Mouse (Mus musculus) gastrocnemius, postnatal 4 days (tissue): ENCODE results near the gene Hadh. TPM values are rescaled to one million over a fixed set of nuclear protein-coding genes. Genes with fewer than 3 reads are reported as not detected.

ENCODE experiments used
- total RNA-seq, 2 experiments: library from RNA; stranded (reverse); gene quantifications; 2 replicates each; pipeline ENCODE4 v1.2.3; 2021

Hadh gene
- total RNA-seq, 2 experiments from 2014 or later, result 247 to 255 TPM

Other genes with a start within 250 kb of the Hadh start
- gene Lef1, start 161.6 kb downstream of the Hadh start, total RNA-seq, result 1 to 10 TPM; 1.1 to 2.0 TPM
- gene Cyp2u1, start 31.1 kb upstream of the Hadh start, total RNA-seq, result 1 to 10 TPM; 3.0 to 3.8 TPM
- 10 to 100 TPM in 1 of 2 experiments, 1 to 10 TPM in 1; 8.1 to 10.5 TPM for gene Sgms2, start 219.3 kb upstream of the Hadh start, total RNA-seq